Mouse (Mus musculus) ES-E14 (cell line): ENCODE measurements around the gene Vmn2r26. TPM values are rescaled to one million over a fixed set of nuclear protein-coding genes. Genes with fewer than 3 reads are reported as not detected.
"Not testable (repeated sequence)": the region's sequence is repeated elsewhere in the genome, so short reads cannot be mapped to it uniquely, and the experiment has no call there.

ENCODE experiments used
- DNase-seq: peaks from one replicate; pipeline ENCODE4 v3.0.0-alpha.2; 2013; ENCODE audit warnings: low read depth, low spot score
- H3K27ac ChIP-seq: 2 replicates; pipeline ENCODE4 v1.5.1; 2012; ENCODE audit warnings: low read depth, mild to moderate bottlenecking, low read length, moderate library complexity, mixed read lengths; ENCODE audit not compliant: poor library complexity, insufficient read depth, severe bottlenecking
- H3K36me3 ChIP-seq: 2 replicates; pipeline ENCODE4 v1.6.1; 2012; ENCODE audit warnings: mild to moderate bottlenecking, low read length, moderate library complexity, mixed read lengths; ENCODE audit not compliant: control insufficient read depth, poor library complexity, insufficient read depth, severe bottlenecking
- H3K4me1 ChIP-seq, 2 experiments: fragments of 150-350 bp in 1 of 2; sonication (generic) in 1 of 2; 2 replicates each; pipeline ENCODE4 v1.6.1; 2012; ENCODE audit warnings: low read length in 2 of 2, mild to moderate bottlenecking in 1 of 2, mixed read lengths in 1 of 2; ENCODE audit not compliant: control insufficient read depth in 2 of 2, insufficient read depth in 2 of 2, poor library complexity in 1 of 2
- H3K4me3 ChIP-seq, 2 experiments: fragments of 150-350 bp in 1 of 2; sonication (generic) in 1 of 2; 2 replicates each; pipeline ENCODE4 v1.5.1; 2012; ENCODE audit warnings: low read length in 2 of 2, low read depth in 1 of 2, mild to moderate bottlenecking in 1 of 2, mixed read lengths in 1 of 2; ENCODE audit not compliant: insufficient read depth in 1 of 2, poor library complexity in 1 of 2, severe bottlenecking in 1 of 2
- H3K9ac ChIP-seq: 2 replicates; pipeline ENCODE4 v1.6.1; 2012; ENCODE audit warnings: low read depth, mild to moderate bottlenecking, low read length, mixed read lengths; ENCODE audit not compliant: poor library complexity, insufficient read depth, severe bottlenecking
- H3K9me3 ChIP-seq: fragments of 150-350 bp; sonication (generic); 2 replicates; pipeline ENCODE4 v1.6.1; 2012; ENCODE audit warnings: low read depth, mild to moderate bottlenecking, low read length; ENCODE audit not compliant: control insufficient read depth, insufficient read depth
- CHD2 ChIP-seq: IDR thresholded peaks from 2 replicates; pipeline ENCODE4 v1.6.1; 2014; ENCODE audit warnings: mild to moderate bottlenecking, low read depth, low read length, inconsistent platforms
- HCFC1 ChIP-seq: IDR thresholded peaks from 2 replicates; pipeline ENCODE4 v1.6.1; 2012; ENCODE audit warnings: low read length, inconsistent platforms, borderline replicate concordance; ENCODE audit not compliant: insufficient read depth
- MAFK ChIP-seq: IDR thresholded peaks from 2 replicates; pipeline ENCODE4 v1.6.1; 2014; ENCODE audit warnings: mild to moderate bottlenecking, low read depth, low read length, inconsistent platforms; ENCODE audit not compliant: insufficient read depth
- ZC3H11A ChIP-seq: IDR thresholded peaks from 2 replicates; pipeline ENCODE4 v1.6.1; 2012; ENCODE audit warnings: low read depth, mild to moderate bottlenecking, inconsistent platforms, low read length, borderline replicate concordance
- ZNF384 ChIP-seq: IDR thresholded peaks from 2 replicates; pipeline ENCODE4 v1.6.1; 2012; ENCODE audit warnings: low read depth, low read length, inconsistent platforms
- in situ Hi-C, 2 experiments: fragments of 600-800 bp; cut with MboI; formaldehyde crosslinking; loops; one replicate each; pipeline ENCODE4 v1.15.1; 2025; ENCODE audit warnings: low sequenced_read_pairs in 2 of 2, inconsistent platforms in 1 of 2; ENCODE audit not compliant: unreplicated experiment in 2 of 2
- total RNA-seq: library from RNA; depleted of rRNA; stranded (reverse); fragments of 300-350 nt; gene quantifications from 2 replicates; pipeline ENCODE4 v1.2.3, GENCODE M21; 2012; rRNA removed

The Vmn2r26 gene
- total RNA-seq: not detected in 2 replicates

- H3K36me3 ChIP-seq, H3K9me3 ChIP-seq, in situ Hi-C loops, H3K27ac ChIP-seq, H3K4me3 ChIP-seq, H3K4me1 ChIP-seq, DNase-seq, H3K9ac ChIP-seq: not testable (repeated sequence)
Measured at GRCm38 (mm10) chr6:124024268-124024667, at the start of gene Vmn2r26. TSS of gene Vmn2r26 (plus strand) at chr6:124024568.

DNA sequence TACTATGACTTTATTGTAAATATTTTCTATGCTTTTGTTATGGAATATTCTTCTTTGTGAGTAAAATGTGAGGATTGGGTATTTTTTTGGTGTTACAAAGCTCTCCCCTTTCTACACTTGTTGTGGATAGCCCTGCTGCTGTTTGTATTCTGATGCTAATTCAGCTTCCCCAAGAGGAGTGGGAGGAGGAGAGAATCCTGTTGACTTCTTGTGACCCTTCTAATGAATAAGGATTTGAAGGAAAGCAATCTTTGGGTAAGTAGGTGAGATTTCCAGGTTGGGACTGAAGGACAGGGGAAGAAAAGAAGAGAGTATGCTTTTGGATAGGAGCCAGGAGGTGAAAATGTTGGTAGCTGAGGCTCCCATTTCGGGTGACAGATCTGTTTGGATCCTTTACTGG is 3.5 kb upstream of the Vmn2r26 start:
- Histone ChIP-seq H3K27ac (no peak overlapping the region), H3K9me3 (no peaks in the 10 kb centered on the region), H3K4me1 (no peaks in the 10 kb centered on the region), H3K36me3 (no peaks in the 10 kb centered on the region), H3K9ac (no peak overlapping the region), H3K4me3 (no peak overlapping the region)
- TF ChIP-seq ZC3H11A (no peak), HCFC1 (no peak), CHD2 (no peak), MAFK (no peak), ZNF384 (no peak)
- DNase-seq: no peak
- in situ Hi-C loops: no loop called here

GRCm38 (mm10) chr6:124048388-124048787 is 24.0 kb downstream of the Vmn2r26 start:
- Histone ChIP-seq H3K27ac (no peak overlapping the region), H3K4me3 (no peak overlapping the region), H3K9ac (no peak overlapping the region), H3K36me3 (no peaks in the 10 kb centered on the region), H3K9me3 (no peaks in the 10 kb centered on the region), H3K4me1 (no peaks in the 10 kb centered on the region)
- DNase-seq: no peak
- no peak for TF ChIP-seq MAFK
- in situ Hi-C loops: no loop called here

- DNase-seq, in situ Hi-C loops, H3K9ac ChIP-seq, H3K27ac ChIP-seq, H3K4me1 ChIP-seq, H3K9me3 ChIP-seq, H3K4me3 ChIP-seq, H3K36me3 ChIP-seq: not testable (repeated sequence)
Measured at GRCm38 (mm10) chr6:124053611-124054010, 29.2 kb downstream of the Vmn2r26 start.

- no peak overlapping the region for H3K27ac ChIP-seq
- no peak for DNase-seq
- TF ChIP-seq ZC3H11A (no peak), ZNF384 (no peak), CHD2 (no peak)
- H3K4me3 ChIP-seq: no peak overlapping the region
- H3K9ac ChIP-seq: no peak overlapping the region
- no peaks in the 10 kb centered on the region for H3K4me1 ChIP-seq
- in situ Hi-C loops: no loop called here
- no peaks in the 10 kb centered on the region for H3K9me3 ChIP-seq
- H3K36me3 ChIP-seq: no peaks in the 10 kb centered on the region
Measured at GRCm38 (mm10) chr6:124102334-124102733, 78.0 kb downstream of the Vmn2r26 start.

Other genes starting within 250 kb of the Vmn2r26 start
- gene Vmn2r24, start 245.7 kb upstream of the Vmn2r26 start, total RNA-seq: not detected in 2 replicates
- not detected in 2 replicates for gene Vmn2r25, start 171.1 kb upstream of the Vmn2r26 start, total RNA-seq
- 0.09 and 0.11 TPM in 2 replicates for gene Vmn2r27, start 207.3 kb downstream of the Vmn2r26 start, total RNA-seq